Mouse (Mus musculus) gastrocnemius, postnatal 10 days (tissue): ENCODE measurements around the gene Tbck. TPM values are rescaled to one million over a fixed set of nuclear protein-coding genes. Genes with fewer than 3 reads are reported as not detected.

Source experiments
- DNase-seq: peaks from one replicate; pipeline ENCODE4 v3.0.0; 2021; ENCODE audit warnings: mixed read lengths
- long read RNA-seq, 2 experiments: library from polyadenylated mRNA; stranded (forward); transcript quantifications; one replicate each; pipeline ENCODE4 v2.0.0; 2021
- total RNA-seq, 2 experiments: library from RNA; stranded (reverse); gene quantifications; 2 replicates each; pipeline ENCODE4 v1.2.3; 2021

The Tbck gene
- total RNA-seq = 10 to 100 TPM; 11.0 to 11.1 TPM
- long read RNA-seq, experiment 1, full-length matches to known transcripts = 4 of 8 reads
- long read RNA-seq, experiment 1, partial matches to known transcripts = 1 of 8 reads
- long read RNA-seq, experiment 1, other reads (novel, unspliced or antisense) = 3 of 8 reads
- long read RNA-seq, experiment 2, full-length matches to known transcripts = 6 of 8 reads
- long read RNA-seq, experiment 2, partial matches to known transcripts = 1 of 8 reads
- long read RNA-seq, experiment 2, other reads (novel, unspliced or antisense) = 1 of 8 reads

GRCm38 (mm10) chr3:132683447-132684230 is at the start of gene Tbck:
TSS of gene Tbck (plus strand) at chr3:132684144.
- peak; percentile 90 for DNase-seq

GRCm38 (mm10) chr3:132637080-132637479 is 46.9 kb upstream of the Tbck start:
- DNase-seq = no peak

- DNase-seq = no peak
These were observed 39.9 kb upstream of the Tbck start for GRCm38 (mm10) chr3:132644071-132644470.

- DNase-seq = no peak
These were observed 37.1 kb upstream of the Tbck start for GRCm38 (mm10) chr3:132646814-132647213.

- DNase-seq = no peak
These were observed 34.6 kb upstream of the Tbck start for GRCm38 (mm10) chr3:132649368-132649767.

- DNase-seq = no peak
These were observed 33.8 kb upstream of the Tbck start for GRCm38 (mm10) chr3:132650191-132650590.

GRCm38 (mm10) chr3:132651776-132652175 is 32.2 kb upstream of the Tbck start:
- DNase-seq = peak; percentile 16

GRCm38 (mm10) chr3:132653959-132654358 is 30.0 kb upstream of the Tbck start:
- DNase-seq = no peak

- DNase-seq = no peak
These were observed 28.0 kb upstream of the Tbck start for GRCm38 (mm10) chr3:132655955-132656354.

GRCm38 (mm10) chr3:132677494-132677893 is 6.5 kb upstream of the Tbck start:
- no peak for DNase-seq

GRCm38 (mm10) chr3:132684231-132684928 is 436 bp downstream of the Tbck start, which contains the start of gene Aimp1:
TSS of gene Aimp1 (minus strand) at chr3:132684370.
- DNase-seq = no peak

- no peak for DNase-seq
These were observed 17.4 kb downstream of the Tbck start for GRCm38 (mm10) chr3:132701368-132701767.

GRCm38 (mm10) chr3:132704216-132704615 is 20.3 kb downstream of the Tbck start:
- no peak for DNase-seq

- no peak for DNase-seq
These were observed 23.0 kb downstream of the Tbck start for GRCm38 (mm10) chr3:132706977-132707376.

- DNase-seq = no peak
These were observed 30.0 kb downstream of the Tbck start for GRCm38 (mm10) chr3:132713913-132714312.

- no peak for DNase-seq
These were observed 33.4 kb downstream of the Tbck start for GRCm38 (mm10) chr3:132717316-132717715.

GRCm38 (mm10) chr3:132724326-132724725 is 40.4 kb downstream of the Tbck start:
- no peak for DNase-seq

GRCm38 (mm10) chr3:132744287-132745146 is 60.6 kb downstream of the Tbck start:
- no peak for DNase-seq

GRCm38 (mm10) chr3:132747036-132747435 is 63.1 kb downstream of the Tbck start:
- DNase-seq = peak; percentile 31

GRCm38 (mm10) chr3:132747766-132748165 is 63.8 kb downstream of the Tbck start:
- no peak for DNase-seq

GRCm38 (mm10) chr3:132748750-132749149 is 64.8 kb downstream of the Tbck start:
- DNase-seq = no peak

GRCm38 (mm10) chr3:132752772-132753171 is 68.8 kb downstream of the Tbck start:
- DNase-seq = no peak
